Mouse (Mus musculus): ENCODE measurements around the gene Pex7.

DNA sequence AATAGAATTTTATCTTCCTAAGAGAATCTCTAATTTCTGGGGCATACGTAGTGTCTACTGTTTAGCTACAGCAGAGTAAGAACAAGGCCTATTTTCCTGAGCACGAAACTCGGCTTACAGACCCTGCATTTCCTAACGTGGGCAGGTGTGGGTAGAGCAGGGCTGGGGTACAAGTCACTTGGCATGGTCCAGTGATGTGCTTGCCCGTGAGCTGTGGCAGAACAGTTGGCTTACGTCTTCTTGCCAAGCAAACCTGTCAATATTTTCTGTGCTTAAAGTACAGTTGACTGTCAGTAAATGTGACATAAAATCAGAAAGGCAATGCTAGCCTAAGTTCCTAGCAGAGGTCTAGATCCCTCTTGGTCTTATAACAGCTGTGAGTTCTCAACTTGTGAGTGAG lies 39.2 kb upstream of the Pex7 start:
- TF ChIP-seq CTCF (IDR thresholded peaks at IDR 0.05; ENCODE audit: extremely low read depth, insufficient read depth, low read length), result no peak
- TF ChIP-seq POLR2A (IDR thresholded peaks at IDR 0.05; ENCODE audit: extremely low read depth, insufficient read depth, low read length), result no peak

Data from cortical plate, adult 2 months (tissue).